Mouse (Mus musculus): ENCODE measurements around the gene Slc5a10.
"Not testable (repeated sequence)": the region's sequence is repeated elsewhere in the genome, so short reads cannot be mapped to it uniquely, and the experiment has no call there.

Slc5a10 gene

GRCm38 (mm10) chr11:61647956-61648748 lies 72.5 kb downstream of the Slc5a10 start:
- DNase-seq (ENCODE audit: low spot score): no peak

GRCm38 (mm10) chr11:61647110-61647910 lies 73.3 kb downstream of the Slc5a10 start:
- no peak for DNase-seq (ENCODE audit: low spot score)

- DNase-seq (ENCODE audit: low spot score): no peak
These were observed 74.1 kb downstream of the Slc5a10 start for GRCm38 (mm10) chr11:61646499-61647039.

- DNase-seq (ENCODE audit: low spot score): no peak
These were observed 75.2 kb downstream of the Slc5a10 start for GRCm38 (mm10) chr11:61645357-61645857.

GRCm38 (mm10) chr11:61644576-61645326 lies 75.9 kb downstream of the Slc5a10 start:
- DNase-seq (ENCODE audit: low spot score): no peak

- DNase-seq (ENCODE audit: low spot score): no peak
These were observed 77.3 kb downstream of the Slc5a10 start for GRCm38 (mm10) chr11:61643184-61643961.

- DNase-seq (ENCODE audit: low spot score): no peak
These were observed 78.5 kb downstream of the Slc5a10 start for GRCm38 (mm10) chr11:61642106-61642505.

GRCm38 (mm10) chr11:61640585-61640984 lies 80.0 kb downstream of the Slc5a10 start:
- not testable (repeated sequence) for DNase-seq (ENCODE audit: low spot score)

GRCm38 (mm10) chr11:61639601-61640177 lies 80.9 kb downstream of the Slc5a10 start:
- no peak for DNase-seq (ENCODE audit: low spot score)

GRCm38 (mm10) chr11:61638764-61639536 lies 81.7 kb downstream of the Slc5a10 start:
- DNase-seq (ENCODE audit: low spot score): no peak

- DNase-seq (ENCODE audit: low spot score): no peak
These were observed 82.8 kb downstream of the Slc5a10 start for GRCm38 (mm10) chr11:61637856-61638255.

GRCm38 (mm10) chr11:61637413-61637812 lies 83.2 kb downstream of the Slc5a10 start:
- no peak for DNase-seq (ENCODE audit: low spot score)

- not testable (repeated sequence) for DNase-seq (ENCODE audit: low spot score)
These were observed 84.3 kb downstream of the Slc5a10 start for GRCm38 (mm10) chr11:61636309-61636708.

GRCm38 (mm10) chr11:61629621-61630020 lies 91.0 kb downstream of the Slc5a10 start:
- no peak for DNase-seq (ENCODE audit: low spot score)

- DNase-seq (ENCODE audit: low spot score): no peak
These were observed 94.1 kb downstream of the Slc5a10 start for GRCm38 (mm10) chr11:61626509-61626908.

- DNase-seq (ENCODE audit: low spot score): no peak
These were observed 95.5 kb downstream of the Slc5a10 start for GRCm38 (mm10) chr11:61625136-61625535.
